Comparison of ENCODE assay signal across 8 mouse cellular contexts in genomic region chrX:99567367-99568164, GRCm38 (mm10).
A peak's percentile ranks its signal among the peaks of the same experiment; 100 is the strongest.
DNase-seq lines count a peak whose midpoint lies in the region; ATAC-seq lines count a peak whose summit lies in the region.

No protein-coding gene starts in this region.

- peak overlapping the region; percentile 90 for H3K27ac ChIP-seq in forebrain, embryonic 16.5 days (ENCODE audit: low read length)

- no peaks in the 10 kb centered on the region for H3K9me3 ChIP-seq in forebrain, embryonic 16.5 days (ENCODE audit: control insufficient read depth, low read length)

- peaks cover 20% of the 10 kb centered on the region for H3K4me1 ChIP-seq in forebrain, embryonic 16.5 days (replicated peaks; ENCODE audit: control insufficient read depth, insufficient read depth, low read length)

- H3K4me2 ChIP-seq in forebrain, embryonic 16.5 days (ENCODE audit: low read length): peak overlapping the region; percentile 28

- ATAC-seq in forebrain, embryonic 16.5 days: peak; percentile 85
- no peak for ATAC-seq in erythroblast, adult 5-6 weeks (replicated peaks; ENCODE audit: low FRiP score, poor library complexity, severe bottlenecking)

- WGBS in forebrain, embryonic 16.5 days: 21% methylated on average over 27 of the region's 28 CpGs

- peak overlapping the region; percentile 51 for H3K9ac ChIP-seq in forebrain, embryonic 16.5 days (replicated peaks; ENCODE audit: low read depth, low read length)

- H3K27me3 ChIP-seq in forebrain, embryonic 16.5 days (replicated peaks; ENCODE audit: control insufficient read depth, insufficient read depth, low read length): no peaks in the 10 kb centered on the region

- DNase-seq in cerebellum, postnatal 14 days: peak; percentile 5 to 14
- no peak for DNase-seq in cerebellum, postnatal 36 days
- peak; percentile 68 for DNase-seq in ES-CJ7 (ENCODE audit: low read depth, low spot score)
- peak; percentile 55 for DNase-seq in lung, postnatal 10 days
- DNase-seq in testis, postnatal 10 days (ENCODE audit: low spot score): peak; percentile 47
- no peak for DNase-seq in thymus, postnatal 14 days

- no peaks in the 10 kb centered on the region for H3K36me3 ChIP-seq in forebrain, embryonic 16.5 days (ENCODE audit: control insufficient read depth, insufficient read depth)

- peak overlapping the region; percentile 10; the same call in 1 of the 2 replicates for H3K4me3 ChIP-seq in forebrain, embryonic 16.5 days (replicated peaks; ENCODE audit: low read length)

Comparison
In these comparisons a context has a peak if more than half of its experiments do, and no peak if none do; other contexts are left out.
1. DNase-seq: peak in cerebellum, postnatal 14 days (2 of 2), ES-CJ7 (single experiment), lung, postnatal 10 days (single experiment) and testis, postnatal 10 days (single experiment); none in cerebellum, postnatal 36 days (0 of 2) and thymus, postnatal 14 days (single experiment).